Mouse (Mus musculus): Measurements from ENCODE around the gene Rnf113a2. TPM values are rescaled to one million over a fixed set of nuclear protein-coding genes. Genes with fewer than 3 reads are reported as not detected.

Gene Rnf113a2
- total RNA-seq, 4 experiments from 2014 or later, result 11.7 to 15.2 (median 13.5) TPM

Other genes with a start within 250 kb of the Rnf113a2 start
- 10 to 100 TPM; 17.8 to 23.3 (median 20.3) TPM for gene Elmsan1, start 198.3 kb upstream of the Rnf113a2 start, total RNA-seq (2022)
- gene Ptgr2, start 132.0 kb upstream of the Rnf113a2 start, total RNA-seq (2022), result 10 to 100 TPM; 37.4 to 42.8 (median 42.2) TPM
- gene Zfp410, start 100.3 kb upstream of the Rnf113a2 start, total RNA-seq (2022), result 10 to 100 TPM; 30.9 to 40.4 (median 33.1) TPM
- gene Coq6, start 55.5 kb upstream of the Rnf113a2 start, total RNA-seq (2022), result 10 to 100 TPM; 22.0 to 28.3 (median 25.2) TPM
- 10 to 100 TPM; 10.5 to 13.1 (median 12.2) TPM for gene Fam161b, start 55.4 kb upstream of the Rnf113a2 start, total RNA-seq (2022)
- gene Entpd5, start 8.2 kb upstream of the Rnf113a2 start, total RNA-seq (2022), result 10 to 100 TPM; 23.5 to 29.7 (median 27.0) TPM
- gene Bbof1, start 8.1 kb upstream of the Rnf113a2 start, total RNA-seq (2022), result 1 to 10 TPM; 5.8 to 8.9 (median 6.2) TPM
- gene Aldh6a1, start 33.8 kb downstream of the Rnf113a2 start, total RNA-seq (2022), result 10 to 100 TPM; 55.8 to 70.5 (median 60.5) TPM
- 10 to 100 TPM; 23.4 to 29.7 (median 27.4) TPM for gene Lin52, start 34.2 kb downstream of the Rnf113a2 start, total RNA-seq (2022)
- under 1 TPM; 0.17 to 0.39 (median 0.29) TPM for gene Vsx2, start 152.6 kb downstream of the Rnf113a2 start, total RNA-seq (2022)
- gene Abcd4, start 200.2 kb downstream of the Rnf113a2 start, total RNA-seq (2022), result 10 to 100 TPM in 3 of 4 experiments, 1 to 10 TPM in 1; 10.0 to 11.7 (median 10.9) TPM
- under 1 TPM in 3 of 4 experiments, not detected in 1; 0.15 to 0.53 (median 0.28) TPM for gene Vrtn, start 223.8 kb downstream of the Rnf113a2 start, total RNA-seq (2022)